Mouse (Mus musculus) kidney, adult 2 months (tissue): ENCODE results near the gene Eif1.
A peak's percentile ranks its signal among the peaks of the same experiment; 100 is the strongest.

Experiments
- CTCF ChIP-seq: fragments of 200-500 bp; conservative IDR thresholded peaks from 2 replicates; pipeline ENCODE4 v1.5.1; 2011; ENCODE audit warnings: low read depth, mild to moderate bottlenecking, control low read depth, low read length, moderate library complexity, mixed read lengths; ENCODE audit not compliant: insufficient read depth, insufficient read length
- POLR2A ChIP-seq: fragments of 200-500 bp; IDR thresholded peaks from one replicate; pipeline ENCODE4 v1.6.1; 2011; ENCODE audit warnings: low read depth, low read length, control low read depth

DNA sequence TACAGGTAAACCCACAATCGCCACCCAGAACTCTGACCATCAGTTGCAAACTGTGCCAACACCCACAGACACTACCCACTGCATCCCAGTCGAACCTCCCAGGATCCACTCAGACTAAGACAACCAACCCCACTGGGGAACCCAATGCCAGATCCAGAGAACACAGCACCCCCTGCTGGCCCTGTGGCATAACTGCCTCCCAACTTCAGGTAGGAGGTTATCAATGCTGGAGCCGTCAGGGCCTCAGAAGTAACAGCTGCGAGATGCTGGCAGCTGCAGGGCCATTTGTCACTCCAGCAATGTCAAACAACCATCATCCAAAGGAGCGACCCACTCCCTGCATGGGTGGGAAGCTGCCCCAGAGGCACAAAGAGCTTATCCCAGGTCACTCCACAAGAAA lies 21.9 kb upstream of the Eif1 start:
- TF ChIP-seq CTCF (peak; percentile 55), POLR2A (no peak)
